Mouse (Mus musculus) forebrain, embryonic 12.5 days (tissue): ENCODE measurements around the gene Lhx3. TPM values are rescaled to one million over a fixed set of nuclear protein-coding genes. Genes with fewer than 3 reads are reported as not detected.
A peak's percentile ranks its signal among the peaks of the same experiment; 100 is the strongest.

ENCODE experiments used
- ATAC-seq: fragments of 200-750 bp; cut with Nextera tagmentation; 2 replicates; pipeline ENCODE4 v1.8.0; 2017; ENCODE audit warnings: moderate TSS enrichment; ENCODE audit not compliant: low FRiP score
- H3K27ac ChIP-seq: fragments of 300-500 bp; sonication (generic); 2 replicates; pipeline ENCODE4 v1.5.1; 2016; ENCODE audit warnings: mild to moderate bottlenecking
- H3K27me3 ChIP-seq: fragments of 300-500 bp; sonication (generic); 2 replicates; pipeline ENCODE4 v1.6.1; 2016; ENCODE audit warnings: mild to moderate bottlenecking
- H3K36me3 ChIP-seq: fragments of 300-500 bp; sonication (generic); replicated peaks from 2 replicates; pipeline ENCODE4 v1.6.1; 2016; ENCODE audit warnings: mild to moderate bottlenecking
- H3K4me1 ChIP-seq: fragments of 300-500 bp; sonication (generic); 2 replicates; pipeline ENCODE4 v1.6.1; 2016
- H3K4me2 ChIP-seq: fragments of 300-500 bp; sonication (generic); 2 replicates; pipeline ENCODE4 v1.6.1; 2016; ENCODE audit warnings: mild to moderate bottlenecking, moderate library complexity
- H3K4me3 ChIP-seq: fragments of 300-500 bp; sonication (generic); replicated peaks from 2 replicates; pipeline ENCODE4 v1.5.1; 2016; ENCODE audit warnings: mild to moderate bottlenecking
- H3K9ac ChIP-seq: fragments of 300-500 bp; sonication (generic); 2 replicates; pipeline ENCODE4 v1.6.1; 2016; ENCODE audit warnings: mild to moderate bottlenecking
- H3K9me3 ChIP-seq: fragments of 300-500 bp; sonication (generic); 2 replicates; pipeline ENCODE4 v1.6.1; 2016
- whole genome bisulfite sequencing: fragments of 180-500 bp; shearing (Covaris S2); methylation state at CpG from one replicate; pipeline ENCODE4 v1.1.7; 2016; 5-methylcytosine and 5-hydroxymethylcytosine counted together
- polyA plus RNA-seq: library from polyadenylated mRNA; unstranded; fragments of >200 nt; fragmentation: Nextera tagmentation; extraction: Ambion mirVana; gene quantifications from 2 replicates; pipeline ENCODE4 v1.2.1, GENCODE M21; 2016

The Lhx3 gene
- 0.15 TPM in 1 of 2 replicates, not detected in the other for polyA plus RNA-seq

GRCm38 (mm10) chr2:26208126-26208789 lies at the start of gene Lhx3:
TSS of gene Lhx3 (minus strand) at chr2:26208289.
- Histone ChIP-seq H3K4me3 (no peak within 1 kb of the TSS), H3K27ac (no peak within 1 kb of the TSS), H3K9me3 (no peaks in the 10 kb centered on the region), H3K9ac (no peak within 1 kb of the TSS), H3K36me3 (peaks cover 32% of the 10 kb centered on the region), H3K4me2 (no peak within 1 kb of the TSS), H3K4me1 (peaks cover 24% of the 10 kb centered on the region), H3K27me3 (peaks cover 55% of the 10 kb centered on the region)
- ATAC-seq = no peak
- 7% methylated on average over 19 of the region's 19 CpGs for WGBS

GRCm38 (mm10) chr2:26257315-26258096 lies 49.4 kb upstream of the Lhx3 start:
- Histone ChIP-seq H3K27me3 (no peaks in the 10 kb centered on the region), H3K36me3 (no peaks in the 10 kb centered on the region), H3K4me1 (no peaks in the 10 kb centered on the region), H3K27ac (no peak overlapping the region), H3K4me2 (no peak overlapping the region), H3K4me3 (no peak overlapping the region), H3K9ac (no peak overlapping the region), H3K9me3 (no peaks in the 10 kb centered on the region)
- 86% methylated on average over 16 of the region's 16 CpGs for WGBS
- no peak for ATAC-seq

GRCm38 (mm10) chr2:26254816-26255215 lies 46.7 kb upstream of the Lhx3 start:
- H3K27ac ChIP-seq = no peak overlapping the region
- ATAC-seq = no peak
- no peak overlapping the region for H3K4me3 ChIP-seq
- no peaks in the 10 kb centered on the region for H3K9me3 ChIP-seq
- H3K4me2 ChIP-seq = no peak overlapping the region
- H3K4me1 ChIP-seq = no peaks in the 10 kb centered on the region
- no peaks in the 10 kb centered on the region for H3K36me3 ChIP-seq
- WGBS = 65% methylated on average over 4 of the region's 4 CpGs
- H3K9ac ChIP-seq = no peak overlapping the region
- H3K27me3 ChIP-seq = no peaks in the 10 kb centered on the region

- H3K4me1 ChIP-seq = no peaks in the 10 kb centered on the region
- no peaks in the 10 kb centered on the region for H3K9me3 ChIP-seq
- H3K4me3 ChIP-seq = no peak overlapping the region
- no peak for ATAC-seq
- WGBS = 64% methylated on average over 8 of the region's 8 CpGs
- H3K36me3 ChIP-seq = no peaks in the 10 kb centered on the region
- no peak overlapping the region for H3K27ac ChIP-seq
- H3K27me3 ChIP-seq = no peaks in the 10 kb centered on the region
- no peak overlapping the region for H3K9ac ChIP-seq
- no peak overlapping the region for H3K4me2 ChIP-seq
Observed at GRCm38 (mm10) chr2:26252514-26253206, 44.6 kb upstream of the Lhx3 start.

GRCm38 (mm10) chr2:26247531-26247930 lies 39.4 kb upstream of the Lhx3 start:
- Histone ChIP-seq H3K4me3 (no peak overlapping the region), H3K9ac (no peak overlapping the region), H3K27me3 (no peaks in the 10 kb centered on the region), H3K4me1 (no peaks in the 10 kb centered on the region), H3K4me2 (no peak overlapping the region), H3K9me3 (no peaks in the 10 kb centered on the region), H3K27ac (no peak overlapping the region), H3K36me3 (no peaks in the 10 kb centered on the region)
- 72% methylated on average over 3 of the region's 3 CpGs for WGBS
- ATAC-seq = no peak

- no peaks in the 10 kb centered on the region for H3K27me3 ChIP-seq
- no peak for ATAC-seq
- H3K4me3 ChIP-seq = no peak overlapping the region
- WGBS = 63% methylated on average over 3 of the region's 3 CpGs
- peaks cover 9% of the 10 kb centered on the region for H3K4me1 ChIP-seq
- H3K4me2 ChIP-seq = no peak overlapping the region
- no peaks in the 10 kb centered on the region for H3K9me3 ChIP-seq
- H3K36me3 ChIP-seq = no peaks in the 10 kb centered on the region
- H3K27ac ChIP-seq = no peak overlapping the region
- H3K9ac ChIP-seq = no peak overlapping the region
Observed at GRCm38 (mm10) chr2:26240841-26241240, 32.8 kb upstream of the Lhx3 start.

GRCm38 (mm10) chr2:26240330-26240729 lies 32.2 kb upstream of the Lhx3 start:
- no peak overlapping the region for H3K9ac ChIP-seq
- no peak overlapping the region for H3K4me3 ChIP-seq
- H3K9me3 ChIP-seq = no peaks in the 10 kb centered on the region
- 74% methylated on average over 9 of the region's 9 CpGs for WGBS
- H3K27me3 ChIP-seq = no peaks in the 10 kb centered on the region
- ATAC-seq = no peak
- no peak overlapping the region for H3K4me2 ChIP-seq
- peaks cover 12% of the 10 kb centered on the region for H3K4me1 ChIP-seq
- no peak overlapping the region for H3K27ac ChIP-seq
- H3K36me3 ChIP-seq = no peaks in the 10 kb centered on the region

GRCm38 (mm10) chr2:26237290-26237782 lies 29.2 kb upstream of the Lhx3 start, which contains the start of gene Qsox2:
TSS of gene Qsox2 (minus strand) at chr2:26237525.
- 2% methylated on average over 36 of the region's 36 CpGs for WGBS
- H3K9me3 ChIP-seq = no peaks in the 10 kb centered on the region

GRCm38 (mm10) chr2:26236681-26237289 lies 28.7 kb upstream of the Lhx3 start:
- Histone ChIP-seq H3K4me3 (peak overlapping the region; percentile 73), H3K36me3 (0 out of 2 replicates have a peak, but pooled peaks cover 3% of the 10 kb centered on the region), H3K4me2 (peak overlapping the region; percentile 85), H3K27ac (peak overlapping the region; percentile 74), H3K9me3 (no peaks in the 10 kb centered on the region), H3K4me1 (peaks cover 12% of the 10 kb centered on the region), H3K9ac (peak overlapping the region; percentile 86), H3K27me3 (no peaks in the 10 kb centered on the region)
- peak; percentile 65 for ATAC-seq
- WGBS = under 1% methylated on average over 49 of the region's 51 CpGs

More at GRCm38 (mm10) chr2:26237290-26237782, 29.2 kb upstream of the Lhx3 start, which contains the start of gene Qsox2:
- Histone ChIP-seq H3K4me1 (peaks cover 12% of the 10 kb centered on the region), H3K4me3 (peak within 1 kb of the TSS; percentile 73), H3K9ac (peak within 1 kb of the TSS; percentile 86), H3K27ac (peak within 1 kb of the TSS; percentile 74), H3K36me3 (0 out of 2 replicates have a peak, but pooled peaks cover under 1% of the 10 kb centered on the region), H3K4me2 (peak within 1 kb of the TSS; percentile 85), H3K27me3 (no peaks in the 10 kb centered on the region)
- peak; percentile 91 for ATAC-seq

- WGBS = 87% methylated on average over 2 of the region's 2 CpGs
- Histone ChIP-seq H3K4me2 (no peak overlapping the region), H3K9me3 (no peaks in the 10 kb centered on the region), H3K9ac (no peak overlapping the region), H3K27me3 (no peaks in the 10 kb centered on the region), H3K4me1 (peaks cover 12% of the 10 kb centered on the region), H3K36me3 (0 out of 2 replicates have a peak, but pooled peaks cover 3% of the 10 kb centered on the region), H3K4me3 (no peak overlapping the region), H3K27ac (no peak overlapping the region)
- no peak for ATAC-seq
Observed at GRCm38 (mm10) chr2:26234771-26235170, 26.7 kb upstream of the Lhx3 start.

- no peaks in the 10 kb centered on the region for H3K9me3 ChIP-seq
- H3K9ac ChIP-seq = no peak overlapping the region
- no peak overlapping the region for H3K4me2 ChIP-seq
- no peak overlapping the region for H3K27ac ChIP-seq
- H3K4me3 ChIP-seq = no peak overlapping the region
- WGBS = 86% methylated on average over 5 of the region's 5 CpGs
- peaks cover 12% of the 10 kb centered on the region for H3K4me1 ChIP-seq
- no peak for ATAC-seq
- no peaks in the 10 kb centered on the region for H3K27me3 ChIP-seq
- 0 out of 2 replicates have a peak, but pooled peaks cover 3% of the 10 kb centered on the region for H3K36me3 ChIP-seq
Observed at GRCm38 (mm10) chr2:26234253-26234652, 26.2 kb upstream of the Lhx3 start.
